Mouse (Mus musculus) layer of hippocampus, adult 2 months (tissue): ENCODE data around the gene Usp40. TPM values are rescaled to one million over a fixed set of nuclear protein-coding genes. Genes with fewer than 3 reads are reported as not detected.

Source experiments
- DNase-seq, 2 experiments: peaks; one replicate each; pipeline ENCODE4 v3.0.0; 2022; ENCODE audit warnings: low spot score in 2 of 2
- H3K27ac ChIP-seq: fragments of 200-600 bp; 2 replicates; pipeline ENCODE4 v1.8.1; 2022
- H3K4me3 ChIP-seq: fragments of 200-600 bp; 2 replicates; pipeline ENCODE4 v1.8.1; 2022; ENCODE audit warnings: mild to moderate bottlenecking
- CTCF ChIP-seq: fragments of 200-600 bp; conservative IDR thresholded peaks from 2 replicates; pipeline ENCODE4 v1.8.1; 2022; ENCODE audit warnings: antibody characterized with exemption, mild to moderate bottlenecking, moderate library complexity
- microRNA-seq, 2 experiments: library from miRNA; unstranded; fragments of <30 nt; microRNA quantifications; one replicate each; pipeline ENCODE4 v1.2.0; 2021
- total RNA-seq, 2 experiments: library from RNA; stranded (reverse); gene quantifications; 2 replicates each; pipeline ENCODE4 v1.2.3; 2021

Usp40 gene
- total RNA-seq, 2 experiments from 2014 or later: 22.9 to 26.7 TPM

GRCm38 (mm10) chr1:87900979-87901378 lies 107.4 kb downstream of the Usp40 start:
- H3K27ac ChIP-seq: no peak overlapping the region
- no peak overlapping the region for H3K4me3 ChIP-seq
- no peak for TF ChIP-seq CTCF
- DNase-seq: no peak

- no peak for TF ChIP-seq CTCF
- H3K27ac ChIP-seq: no peak overlapping the region
- no peak overlapping the region for H3K4me3 ChIP-seq
- DNase-seq: no peak
These were observed 108.7 kb downstream of the Usp40 start for GRCm38 (mm10) chr1:87899701-87900100.

DNA sequence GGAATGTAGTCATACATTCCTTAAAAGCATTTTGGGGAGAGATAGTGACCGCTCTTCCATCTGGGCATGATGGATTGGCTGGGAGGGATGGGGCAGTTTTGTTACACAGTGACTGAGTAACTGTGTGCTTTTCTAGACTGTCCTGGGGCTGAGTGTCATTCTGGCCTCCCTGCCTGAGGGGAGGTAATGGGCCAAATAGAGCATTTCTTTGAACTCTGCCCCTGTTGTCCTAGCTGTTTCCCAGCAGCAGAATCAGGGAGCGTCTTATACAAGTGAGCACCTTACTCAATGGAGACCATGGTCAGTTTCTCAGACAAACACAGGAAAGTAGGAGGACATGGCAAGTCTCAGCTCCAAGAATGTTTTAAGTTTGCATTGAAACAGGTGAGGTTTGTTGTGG lies 111.4 kb downstream of the Usp40 start:
- no peak for DNase-seq
- Histone ChIP-seq H3K4me3 (no peak overlapping the region), H3K27ac (no peak overlapping the region)
- TF ChIP-seq CTCF: no peak

Small RNAs within 50 kb of the gene (microRNA-seq; reads per million reads assigned to microRNA genes)
- gene Gm25198: 0 reads per million in 2 experiments

Other genes with a start within 250 kb of the Usp40 start
- 1 to 10 TPM; 2.0 to 2.6 TPM for gene Sag, start 204.9 kb downstream of the Usp40 start, total RNA-seq
- 100 to 1,000 TPM; 103 to 117 TPM for gene Dgkd, start 155.3 kb downstream of the Usp40 start, total RNA-seq
- not detected for gene Ugt1a10, start 46.8 kb upstream of the Usp40 start, total RNA-seq
- gene Ugt1a9, start 62.2 kb upstream of the Usp40 start, total RNA-seq: not detected
- gene Ugt1a8, start 79.3 kb upstream of the Usp40 start, total RNA-seq: not detected
- under 1 TPM; 0.44 to 0.59 TPM for gene Ugt1a7c, start 86.5 kb upstream of the Usp40 start, total RNA-seq
- gene Ugt1a6b, start 94.7 kb upstream of the Usp40 start, total RNA-seq: under 1 TPM in 1 of 2 experiments, not detected in 1; 0.54 TPM
- gene Ugt1a6a, start 126.3 kb upstream of the Usp40 start, total RNA-seq: 1 to 10 TPM in 1 of 2 experiments, under 1 TPM in 1; 0.59 to 1.3 TPM
- under 1 TPM in 1 of 2 experiments, not detected in 1; 0.44 TPM for gene Ugt1a5, start 157.5 kb upstream of the Usp40 start, total RNA-seq
- gene Ugt1a2, start 192.1 kb upstream of the Usp40 start, total RNA-seq: not detected
- 1 to 10 TPM; 2.9 to 3.8 TPM for gene Dnajb3, start 197.2 kb upstream of the Usp40 start, total RNA-seq
- gene Ugt1a1, start 203.4 kb upstream of the Usp40 start, total RNA-seq: not detected
- gene Mroh2a, start 218.4 kb upstream of the Usp40 start, total RNA-seq: under 1 TPM in 1 of 2 experiments, not detected in 1; 0.38 TPM